ENCODE assay signal across 28 mouse cellular contexts in the genomic region with DNA sequence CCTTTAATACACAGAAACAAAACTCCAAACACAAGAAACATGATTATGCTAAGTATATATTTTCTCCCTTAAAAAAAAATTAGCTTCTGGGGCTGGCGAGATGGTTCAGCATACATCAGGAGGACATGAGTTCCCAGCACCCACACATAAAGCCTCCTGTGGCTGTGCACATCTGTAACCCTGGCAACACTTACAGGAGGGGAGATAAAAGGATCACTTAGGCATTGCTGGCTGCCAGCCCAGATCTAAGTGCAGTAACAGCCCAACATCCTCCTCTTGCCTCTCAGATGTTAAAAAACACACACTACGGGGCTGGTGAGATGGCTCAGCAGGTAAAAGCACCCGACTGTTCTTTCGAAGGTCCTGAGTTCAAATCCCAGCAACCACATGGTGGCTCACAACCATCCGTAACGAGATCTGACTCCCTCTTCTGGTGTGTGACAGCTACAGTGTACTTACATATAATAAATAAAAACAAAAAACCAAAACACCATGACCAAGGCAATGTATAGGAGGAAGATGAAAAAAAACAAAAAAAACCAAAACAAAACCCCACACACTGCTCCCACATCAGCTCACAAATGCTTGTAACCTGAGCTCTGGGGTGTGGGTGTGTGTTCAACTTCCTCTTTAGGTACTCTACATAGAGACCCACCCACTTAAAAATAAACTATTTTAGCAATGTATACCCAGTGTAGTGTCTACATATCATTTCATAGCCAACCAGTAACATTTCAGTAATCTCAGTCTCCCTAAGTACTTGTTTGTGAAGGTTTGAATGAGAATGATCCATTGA. TPM values are rescaled to one million over a fixed set of nuclear protein-coding genes. Genes with fewer than 3 reads are reported as not detected.
DNase-seq lines count a peak whose midpoint lies in the region; ATAC-seq lines count a peak whose summit lies in the region.
"Had no signal": no experiment of that assay in that cellular context is flagged by ENCODE, and none has a peak within 500 bp of the region (broad histone marks: within the 10 kb centered on the region; RNA-seq: fewer than 3 reads in every experiment).

No protein-coding gene starts in this region.

- DNase-seq in heart, adult 11 months = peak; percentile 72
- peak; percentile 18 for DNase-seq in A20 (ENCODE audit: low read depth, low spot score)
- DNase-seq in NIH3T3 (ENCODE audit: low read depth) = peak; percentile 7
- no peak for DNase-seq in midbrain, embryonic 10.5 days (ENCODE audit: low spot score)
- no peak for DNase-seq in left cerebral cortex, postnatal 14 days (ENCODE audit: low spot score in 2 of 2)
- DNase-seq in left cerebral cortex, adult 18-20 months (ENCODE audit: low spot score in 2 of 2) = no peak
- DNase-seq: adrenal gland, postnatal 14 days; cerebellum, adult 2 months; cerebellum, postnatal 25 days; gastrocnemius, postnatal 10 days; kidney, adult 11 months; kidney, postnatal 14 days; layer of hippocampus, adult 9-11 months; lung, postnatal 4 days; midbrain, embryonic 14.5 days; thymus, postnatal 4 days had no signal

- intact Hi-C loops in left cerebral cortex, postnatal 14 days (cut with DNase I) = loop anchor here (5.0 kb wide), 1 partner anchor 48 kb away; no protein-coding TSS in a partner anchor

- H3K27ac ChIP-seq in heart, embryonic 11.5 days (ENCODE audit: low read depth, low read length) = no peak overlapping the region
- H3K27ac ChIP-seq in midbrain, embryonic 10.5 days (replicated peaks) = no peak overlapping the region
- H3K27ac ChIP-seq: forebrain, embryonic 10.5 days; heart, embryonic 10.5 days; hindbrain, embryonic 14.5 days; limb, embryonic 13.5 days had no signal

- H3K4me2 ChIP-seq in heart, embryonic 11.5 days = no peak overlapping the region
- H3K4me2 ChIP-seq: hindbrain, embryonic 14.5 days; limb, embryonic 13.5 days; liver, embryonic 11.5 days had no signal

- ATAC-seq in heart, embryonic 11.5 days (replicated peaks; ENCODE audit: insufficient number of reproducible peaks, low FRiP score, low TSS enrichment) = no peak
- ATAC-seq: forebrain, embryonic 16.5 days; Patski had no signal

- H3K4me1 ChIP-seq in heart, embryonic 11.5 days (ENCODE audit: control insufficient read depth, insufficient read depth, low read length) = peaks cover 5% of the 10 kb centered on the region; the same call in 1 of the 2 replicates
- H3K4me1 ChIP-seq in midbrain, embryonic 10.5 days = peaks cover 10% of the 10 kb centered on the region; the same call in 1 of the 2 replicates

- H3K36me3 ChIP-seq in heart, embryonic 11.5 days (ENCODE audit: control insufficient read depth, insufficient read depth, low read length) = peaks cover 12% of the 10 kb centered on the region
- H3K36me3 ChIP-seq in midbrain, embryonic 10.5 days = peaks cover 34% of the 10 kb centered on the region

- no peaks in the 10 kb centered on the region for H3K27me3 ChIP-seq in heart, embryonic 11.5 days (ENCODE audit: control insufficient read depth, insufficient read depth, low read length)
- H3K27me3 ChIP-seq in midbrain, embryonic 10.5 days (ENCODE audit: low read depth, poor library complexity, severe bottlenecking) = no peaks in the 10 kb centered on the region
- H3K27me3 ChIP-seq: limb, embryonic 13.5 days; Patski had no signal

- peaks cover 5% of the 10 kb centered on the region for H3K9me3 ChIP-seq in heart, embryonic 11.5 days (replicated peaks; ENCODE audit: control insufficient read depth, low read length)
- no peaks in the 10 kb centered on the region for H3K9me3 ChIP-seq in midbrain, embryonic 10.5 days (replicated peaks)
- H3K9me3 ChIP-seq: forebrain, embryonic 10.5 days; heart, embryonic 10.5 days had no signal

- no peak overlapping the region for H3K4me3 ChIP-seq in heart, embryonic 11.5 days (ENCODE audit: low read depth, low read length)
- H3K4me3 ChIP-seq in midbrain, embryonic 10.5 days = no peak overlapping the region
- H3K4me3 ChIP-seq: forebrain, embryonic 10.5 days; heart, embryonic 10.5 days; limb, embryonic 13.5 days had no signal

- H3K9ac ChIP-seq in heart, embryonic 11.5 days (ENCODE audit: low read depth, low read length) = no peak overlapping the region
- H3K9ac ChIP-seq: hindbrain, embryonic 14.5 days; limb, embryonic 13.5 days had no signal

- WGBS in heart, embryonic 11.5 days (ENCODE audit: insufficient replicate concordance) = 79% methylated on average over 6 of the region's 6 CpGs
- WGBS in midbrain, embryonic 10.5 days = 90% methylated on average over 6 of the region's 6 CpGs

RNA-seq across cellular contexts. Expression of gene Eef1akmt1, which starts 3.6 kb away (rescaled TPM):
- 61.2 and 71.6 TPM in 2 replicates for polyA plus RNA-seq in heart, embryonic 11.5 days (2014; fragmentation: Nextera tagmentation; extraction: Ambion mirVana)
- 91.0 and 110 TPM in 2 replicates for polyA plus RNA-seq in midbrain, embryonic 10.5 days (2016; fragmentation: Nextera tagmentation; extraction: Ambion mirVana)
- 10 to 100 TPM; 37.7 to 41.2 TPM for total RNA-seq in left cerebral cortex, postnatal 14 days (2021)
- 10 to 100 TPM; 37.0 to 37.9 TPM for total RNA-seq in left cerebral cortex, adult 18-20 months (2021)

RNA-seq across cellular contexts. Expression of gene Il17d, which starts 50.4 kb away (rescaled TPM):
- polyA plus RNA-seq in heart, embryonic 11.5 days (2014; fragmentation: Nextera tagmentation; extraction: Ambion mirVana) = 0.45 and 0.49 TPM in 2 replicates
- polyA plus RNA-seq in midbrain, embryonic 10.5 days (2016; fragmentation: Nextera tagmentation; extraction: Ambion mirVana) = 0.74 and 1.4 TPM in 2 replicates
- total RNA-seq in left cerebral cortex, postnatal 14 days (2021) = 10 to 100 TPM; 13.3 to 14.0 TPM
- 10 to 100 TPM; 16.1 to 18.9 TPM for total RNA-seq in left cerebral cortex, adult 18-20 months (2021)
- total RNA-seq: granulocyte monocyte progenitor cell, adult 5-6 weeks; hematopoietic stem cell, adult 5-6 weeks; megakaryocyte-erythroid progenitor cell, adult 5-6 weeks; monocyte, adult 5-6 weeks had no signal

Comparison
In these comparisons a context has a peak if more than half of its experiments do, and no peak if none do; other contexts are left out.
1. DNase-seq: peak in heart, adult 11 months (single experiment), A20 (single experiment) and NIH3T3 (single experiment); none in midbrain, embryonic 10.5 days (single experiment), left cerebral cortex, postnatal 14 days (0 of 2) and left cerebral cortex, adult 18-20 months (0 of 2).